Mouse (Mus musculus): Measurements from ENCODE around the gene Arpp21.

Gene Arpp21

GRCm38 (mm10) chr9:112230716-112231361 lies 4.9 kb downstream of the Arpp21 start:
- no peak for DNase-seq

GRCm38 (mm10) chr9:112228470-112228869 lies 7.3 kb downstream of the Arpp21 start:
- DNase-seq, result peak in 1 of 2 experiments; percentile 51

GRCm38 (mm10) chr9:112227174-112227573 lies 8.6 kb downstream of the Arpp21 start:
- no peak for DNase-seq

- no peak for DNase-seq
Observed at GRCm38 (mm10) chr9:112226511-112226910, 9.2 kb downstream of the Arpp21 start.

- no peak for DNase-seq
Observed at GRCm38 (mm10) chr9:112225046-112225445, 10.7 kb downstream of the Arpp21 start.

GRCm38 (mm10) chr9:112219372-112219771 lies 16.4 kb downstream of the Arpp21 start:
- DNase-seq, result no peak

- no peak for DNase-seq
Observed at GRCm38 (mm10) chr9:112218237-112218636, 17.5 kb downstream of the Arpp21 start.

- DNase-seq, result no peak
Observed at GRCm38 (mm10) chr9:112217161-112217560, 18.6 kb downstream of the Arpp21 start.

GRCm38 (mm10) chr9:112215030-112215806 lies 20.5 kb downstream of the Arpp21 start:
- DNase-seq, result no peak

- DNase-seq, result peak in 1 of 2 experiments; percentile 50
Observed at GRCm38 (mm10) chr9:112213411-112214255, 22.1 kb downstream of the Arpp21 start.

- DNase-seq, result peak; percentile 77 to 82
Observed at GRCm38 (mm10) chr9:112209803-112210202, 25.9 kb downstream of the Arpp21 start.

- DNase-seq, result peak in 1 of 2 experiments; percentile 47
Observed at GRCm38 (mm10) chr9:112207767-112208166, 28.0 kb downstream of the Arpp21 start.

- no peak for DNase-seq
Observed at GRCm38 (mm10) chr9:112198296-112198695, 37.4 kb downstream of the Arpp21 start.

GRCm38 (mm10) chr9:112194049-112194448 lies 41.7 kb downstream of the Arpp21 start:
- DNase-seq, result no peak

- peak; percentile 47 to 56 for DNase-seq
Observed at GRCm38 (mm10) chr9:112189394-112189793, 46.3 kb downstream of the Arpp21 start.

- DNase-seq, result peak; percentile 42 to 63
Observed at GRCm38 (mm10) chr9:112188358-112188893, 47.3 kb downstream of the Arpp21 start.

- peak; percentile 62 to 68 for DNase-seq
Observed at GRCm38 (mm10) chr9:112187667-112188066, 48.1 kb downstream of the Arpp21 start.

GRCm38 (mm10) chr9:112186336-112187305 lies 49.1 kb downstream of the Arpp21 start:
- DNase-seq, result no peak

GRCm38 (mm10) chr9:112185746-112186145 lies 50.0 kb downstream of the Arpp21 start:
- DNase-seq, result no peak

GRCm38 (mm10) chr9:112182738-112183137 lies 53.0 kb downstream of the Arpp21 start:
- no peak for DNase-seq

GRCm38 (mm10) chr9:112180006-112180405 lies 55.7 kb downstream of the Arpp21 start:
- DNase-seq, result no peak

- DNase-seq, result no peak
Observed at GRCm38 (mm10) chr9:112178438-112178837, 57.3 kb downstream of the Arpp21 start.
